Mouse (Mus musculus) lung, adult 18-20 months (tissue): ENCODE data around the gene Ccdc124.

Experiments
- DNase-seq, 2 experiments: peaks; one replicate each; pipeline ENCODE4 v3.0.0; 2022; ENCODE audit warnings: mixed read lengths in 2 of 2

The Ccdc124 gene

DNA sequence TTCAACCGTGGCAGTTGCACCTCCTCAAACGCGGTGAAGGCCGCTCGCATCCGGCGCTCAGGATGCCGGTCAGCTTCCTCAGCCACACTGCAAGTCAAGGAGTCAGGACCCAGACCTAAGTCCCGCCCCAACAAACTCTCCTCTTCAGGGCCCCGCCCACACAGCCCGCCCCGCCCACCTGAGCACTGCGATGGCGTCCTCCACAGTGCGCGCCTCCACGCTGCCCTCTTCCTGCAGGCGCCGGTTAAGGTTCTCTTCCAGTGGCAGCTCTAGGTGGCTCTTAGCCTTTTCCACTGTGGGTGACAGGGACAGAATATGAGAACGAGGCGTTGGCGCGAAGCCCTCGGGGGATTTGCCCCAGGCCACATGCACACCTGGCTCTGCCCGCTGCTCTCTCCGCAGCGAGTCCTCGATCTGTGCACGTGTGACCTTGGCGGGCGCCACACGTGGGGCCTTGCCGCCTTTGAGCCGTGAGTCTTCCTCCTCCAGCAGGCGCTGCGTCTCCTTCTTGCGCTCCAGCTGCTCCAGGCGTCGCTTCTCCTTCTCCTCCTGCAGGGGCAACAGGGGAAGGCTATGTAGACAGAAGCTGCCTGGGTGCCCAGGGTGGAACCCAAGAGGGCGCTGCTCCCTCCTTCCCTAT, 5.1 kb downstream of the Ccdc124 start:
- DNase-seq: peak; percentile 71 to 73

DNA sequence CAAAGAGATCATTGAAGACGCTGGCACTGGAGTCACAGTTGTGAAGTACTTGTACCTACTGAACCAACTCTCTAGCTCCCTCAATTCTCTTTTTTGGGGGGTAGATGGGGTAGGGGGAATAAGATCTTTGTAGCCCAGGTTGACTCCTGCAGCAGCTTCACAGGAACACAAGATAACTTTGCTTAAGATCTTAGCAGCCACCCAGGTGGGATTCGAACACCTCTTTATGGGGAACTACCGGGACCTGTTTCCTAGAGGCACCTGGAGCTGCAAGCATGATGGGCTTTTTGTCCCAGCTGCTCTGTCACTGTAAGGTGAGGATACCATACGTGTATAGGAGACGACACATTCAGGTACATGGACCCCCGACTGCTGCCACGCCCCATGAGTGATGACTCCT, 7.2 kb downstream of the Ccdc124 start:
- DNase-seq: no peak

DNA sequence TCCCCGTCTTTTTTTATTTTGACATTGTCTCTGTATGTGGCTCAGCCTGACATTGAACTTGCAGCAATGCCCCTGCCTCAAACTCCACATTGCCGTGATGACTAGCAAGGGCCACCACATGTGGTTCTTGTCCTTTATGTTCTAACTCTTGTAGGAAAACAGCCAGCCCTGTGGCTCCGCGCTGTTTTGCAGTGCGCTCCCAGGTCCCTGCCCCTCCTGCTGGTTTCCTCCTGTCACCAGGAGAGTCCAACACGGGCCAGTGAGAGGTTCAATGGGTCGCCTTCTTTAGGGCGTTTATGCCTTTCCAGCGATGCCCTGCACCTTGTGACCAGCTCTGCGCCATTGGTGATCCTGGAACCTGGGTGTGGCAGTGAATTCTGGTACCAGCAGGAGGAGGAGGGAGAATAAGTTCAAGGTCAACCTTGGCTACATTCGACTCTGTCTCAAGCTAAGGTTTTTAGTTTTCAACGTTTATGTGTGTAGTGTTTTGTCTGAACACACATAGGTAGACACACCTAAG, 7.7 kb downstream of the Ccdc124 start:
- no peak for DNase-seq

GRCm38 (mm10) chr8:70865350-70866000, 8.3 kb downstream of the Ccdc124 start:
- peak; percentile 99 for DNase-seq

DNA sequence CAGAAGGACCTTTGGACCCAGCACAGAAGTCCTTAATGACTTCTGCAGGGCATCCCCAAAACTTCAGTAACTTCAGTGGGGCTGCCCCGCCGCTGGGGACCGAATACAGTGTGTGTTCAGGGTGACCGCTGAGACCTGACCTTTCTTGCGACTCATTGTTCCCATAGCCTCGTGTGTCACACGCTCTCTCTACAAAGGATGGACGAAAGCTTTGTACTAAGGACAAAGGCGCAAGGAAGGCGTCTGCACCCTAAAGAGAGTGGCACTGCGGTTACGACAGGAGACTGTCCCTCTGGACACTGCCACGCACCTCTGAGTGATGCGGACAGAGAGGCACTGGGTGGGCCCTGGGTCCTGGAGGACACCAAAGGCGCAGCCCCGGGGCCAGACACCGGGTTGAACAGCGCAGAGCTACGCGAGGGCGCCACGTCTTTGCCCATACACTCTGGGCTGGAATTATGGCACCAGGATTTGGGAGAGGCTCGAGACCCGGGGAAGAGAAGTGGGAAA, 9.0 kb downstream of the Ccdc124 start:
- no peak for DNase-seq

DNA sequence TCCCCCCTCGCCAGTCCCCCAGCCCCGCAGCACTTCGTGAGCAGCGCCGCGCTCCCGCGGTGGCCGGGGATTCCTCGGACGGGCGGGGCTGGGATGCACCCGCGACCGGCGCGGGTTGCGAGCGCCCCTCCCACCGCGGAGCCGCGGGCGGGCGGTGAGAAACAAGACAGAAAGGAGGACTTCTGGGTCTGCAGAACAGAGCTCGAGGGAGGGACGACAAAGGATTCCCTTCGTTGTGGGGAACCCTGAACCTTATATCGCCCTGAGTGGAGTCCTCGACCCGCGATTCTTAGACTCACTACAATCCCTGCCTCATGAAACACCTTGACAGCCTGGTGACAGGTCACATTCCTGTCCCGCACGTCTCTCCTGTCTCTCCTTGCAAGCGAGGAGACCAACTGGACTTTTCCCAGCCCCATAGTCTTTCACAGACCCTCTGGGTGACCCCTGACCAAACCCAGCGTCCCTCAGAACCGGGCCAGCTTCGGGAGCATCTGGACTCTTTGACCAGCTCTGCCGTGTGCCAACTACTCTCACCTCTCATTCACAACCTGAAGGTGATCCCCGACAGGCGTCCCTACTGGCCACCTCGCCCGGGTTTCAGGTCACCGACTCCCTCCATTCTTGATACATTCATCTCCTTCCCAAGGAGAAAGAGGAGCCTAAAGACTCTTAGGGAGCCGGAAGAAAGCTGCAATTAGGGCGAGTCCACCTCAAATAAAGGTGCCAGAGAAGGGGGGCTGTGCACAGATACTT, 9.6 kb downstream of the Ccdc124 start:
- no peak for DNase-seq

DNA sequence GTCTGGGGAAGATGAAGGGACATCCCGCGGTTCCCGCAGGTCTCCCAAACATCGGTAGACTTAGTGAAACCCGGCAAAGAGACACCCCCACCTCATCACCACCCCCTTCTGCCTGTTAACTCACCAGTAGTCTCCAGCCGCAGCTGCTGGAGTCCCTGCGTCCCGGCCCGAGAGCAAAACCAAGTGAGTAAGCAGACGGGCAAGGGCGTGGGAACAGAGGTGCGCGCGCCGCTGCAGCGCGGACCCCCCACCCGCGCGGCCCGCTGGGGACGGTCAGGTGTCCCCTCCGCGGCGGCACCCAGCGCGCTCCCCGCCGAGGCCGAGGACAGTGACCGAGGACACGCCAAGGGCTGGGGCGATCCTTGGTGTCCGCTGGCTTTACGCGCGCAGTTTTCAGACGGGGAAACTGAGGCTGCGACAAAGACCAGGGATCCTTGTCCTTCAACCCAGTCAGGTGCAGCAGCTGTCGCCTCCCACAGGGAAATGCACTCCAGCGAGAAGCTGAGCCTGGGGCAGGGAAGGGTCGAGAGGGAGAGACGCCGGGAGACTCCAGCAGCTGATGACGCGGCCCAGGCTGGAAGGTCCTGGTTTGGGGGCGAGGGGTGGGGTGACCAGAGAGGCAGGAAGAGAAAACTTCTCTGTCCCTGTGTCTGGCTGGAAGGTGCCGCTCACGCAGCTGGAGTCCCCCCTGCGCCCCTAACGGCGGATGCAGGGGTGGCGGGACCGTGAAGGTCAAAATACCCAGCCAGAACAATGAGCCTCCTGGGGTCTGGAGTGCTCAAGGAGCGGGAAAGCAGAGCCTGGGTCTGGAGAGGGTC, 10.7 kb downstream of the Ccdc124 start, which contains the start of gene Kcnn1:
Gene Kcnn1 (minus strand): TSS at position 435 of the 818 bp plus-strand sequence.
- no peak for DNase-seq

DNA sequence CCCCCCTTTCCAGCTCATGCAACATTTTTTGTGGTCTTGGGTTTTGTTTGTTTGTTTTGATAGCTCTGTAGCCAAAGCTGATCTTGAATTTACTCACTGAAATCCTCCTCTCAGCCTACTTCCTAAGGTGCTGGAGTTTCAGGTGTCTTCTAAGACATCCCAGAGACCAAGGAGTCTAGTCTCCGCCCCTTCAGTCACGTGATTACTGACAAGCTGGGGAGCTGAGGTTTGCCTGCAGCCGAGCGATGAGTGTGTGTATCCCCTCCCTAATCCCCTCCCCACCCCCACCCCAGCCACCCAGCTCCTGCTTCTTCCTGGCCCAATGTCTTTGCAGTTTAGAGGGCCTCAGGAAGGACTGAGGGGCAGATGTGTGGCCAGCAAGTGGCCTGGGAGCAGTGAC, 16.2 kb downstream of the Ccdc124 start:
- no peak for DNase-seq

GRCm38 (mm10) chr8:70856541-70857197, 17.1 kb downstream of the Ccdc124 start:
- DNase-seq: peak; percentile 77 to 78

DNA sequence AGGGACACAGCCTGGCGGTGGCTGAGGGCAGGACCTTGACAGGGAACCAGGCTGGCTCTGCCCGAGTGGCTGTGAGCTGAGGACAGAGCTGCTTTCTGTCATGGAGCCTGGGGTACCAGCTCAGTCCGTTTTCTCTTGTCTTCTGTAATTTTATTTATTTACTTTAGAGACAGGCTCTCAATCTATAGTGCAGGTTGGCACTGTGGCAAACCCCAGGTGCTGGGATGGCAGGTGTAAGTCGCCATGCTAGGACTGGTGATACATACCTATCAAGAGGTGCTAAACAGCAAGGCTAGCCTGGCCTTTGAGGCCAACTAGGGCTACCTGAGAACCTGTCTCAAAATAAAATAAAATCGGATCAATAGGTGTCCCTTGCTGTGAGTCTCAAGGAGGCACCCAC, 17.7 kb downstream of the Ccdc124 start:
- no peak for DNase-seq

DNA sequence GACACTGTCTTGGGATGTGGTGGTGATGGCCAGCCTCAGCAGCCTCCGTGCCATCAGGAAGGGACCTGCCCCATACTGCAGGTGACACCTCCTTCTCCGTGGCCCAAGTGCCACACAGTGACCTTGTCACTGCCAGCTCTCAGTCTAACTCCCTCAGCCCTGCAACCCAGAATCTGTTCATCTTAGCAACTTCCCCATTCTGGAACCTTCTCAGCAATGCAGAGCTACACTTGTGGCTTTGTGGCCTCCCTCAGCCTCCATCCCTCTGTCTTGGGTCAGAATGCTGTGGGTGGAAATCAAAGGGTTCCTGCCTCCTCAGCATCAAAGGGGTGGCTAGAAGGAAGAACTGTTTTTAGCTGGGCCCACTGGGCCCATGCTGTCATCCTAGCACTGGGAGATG, 19.9 kb downstream of the Ccdc124 start:
- DNase-seq: no peak

GRCm38 (mm10) chr8:70852595-70853231, 21.0 kb downstream of the Ccdc124 start:
- DNase-seq: no peak

DNA sequence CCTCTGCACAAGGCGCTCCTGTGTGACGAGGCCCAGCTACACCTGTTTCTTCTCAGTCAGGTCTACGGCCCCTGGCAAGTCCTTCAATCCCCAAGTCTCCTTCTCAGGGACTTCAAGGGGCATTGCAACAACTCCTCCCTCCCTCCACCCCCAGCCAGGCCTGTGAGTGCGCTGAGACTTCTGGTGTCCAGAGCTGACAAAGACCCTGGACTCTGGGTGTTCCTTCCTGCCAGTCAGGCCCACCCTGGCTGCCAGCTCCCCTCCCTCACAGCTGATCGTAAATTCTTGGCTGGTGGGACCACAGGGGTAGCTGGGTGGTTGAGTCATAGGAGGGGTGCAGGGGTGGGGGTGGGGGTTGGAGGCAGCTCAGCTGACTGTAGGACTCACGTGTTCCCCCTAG, 21.9 kb downstream of the Ccdc124 start:
- no peak for DNase-seq

DNA sequence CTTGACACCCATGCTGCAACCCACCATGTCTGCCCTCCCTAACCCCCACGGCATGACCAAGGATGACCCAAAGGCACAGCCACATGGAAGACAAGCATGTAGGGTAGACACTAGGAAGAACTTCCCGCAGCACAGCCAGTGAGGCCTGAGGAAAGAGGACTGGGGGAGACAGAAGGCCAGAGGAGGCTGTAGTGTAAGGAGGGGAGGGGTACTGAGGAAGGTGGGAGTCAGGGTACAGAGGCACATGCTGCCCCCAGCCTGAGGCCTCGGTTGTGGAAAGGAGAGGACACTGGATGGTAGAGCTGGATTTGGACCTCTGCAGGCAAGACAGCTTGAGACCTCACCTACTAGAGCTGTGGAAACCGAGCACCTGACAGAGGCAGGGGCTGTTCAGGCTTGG, 22.8 kb downstream of the Ccdc124 start:
- no peak for DNase-seq

DNA sequence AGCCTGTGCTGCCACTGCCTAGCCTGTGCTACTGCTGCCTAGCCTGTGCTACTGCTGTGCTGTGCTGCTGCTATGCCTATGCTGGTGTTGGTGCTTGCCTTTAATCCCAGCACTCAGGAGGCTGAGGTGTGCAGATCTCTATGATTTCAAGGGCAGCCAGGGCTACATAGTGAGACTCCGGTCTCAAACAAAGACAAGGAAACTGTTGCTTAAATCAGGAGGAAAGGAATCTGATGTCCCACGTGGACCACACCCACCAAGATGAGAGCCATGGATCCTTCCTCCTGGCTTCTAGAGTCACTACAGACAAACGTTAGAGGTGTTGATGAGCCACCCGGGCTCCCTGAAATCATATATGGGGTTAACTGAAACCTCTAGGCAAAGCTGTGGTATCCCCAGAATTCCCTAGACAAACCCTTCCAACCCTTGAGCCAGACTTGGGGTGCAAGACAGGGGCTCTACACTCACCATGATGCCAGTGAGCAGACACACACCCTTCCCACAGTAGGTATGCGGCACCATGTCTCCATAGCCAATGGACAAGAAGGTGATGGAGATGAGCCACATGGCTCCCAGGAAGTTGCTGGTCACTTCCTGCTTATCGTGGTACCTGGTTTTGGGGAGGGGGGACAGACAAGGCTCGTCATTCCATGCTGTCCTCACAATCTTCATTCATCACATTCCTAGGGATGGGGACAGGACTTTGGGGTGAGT, 23.4 kb downstream of the Ccdc124 start:
- DNase-seq: no peak

DNA sequence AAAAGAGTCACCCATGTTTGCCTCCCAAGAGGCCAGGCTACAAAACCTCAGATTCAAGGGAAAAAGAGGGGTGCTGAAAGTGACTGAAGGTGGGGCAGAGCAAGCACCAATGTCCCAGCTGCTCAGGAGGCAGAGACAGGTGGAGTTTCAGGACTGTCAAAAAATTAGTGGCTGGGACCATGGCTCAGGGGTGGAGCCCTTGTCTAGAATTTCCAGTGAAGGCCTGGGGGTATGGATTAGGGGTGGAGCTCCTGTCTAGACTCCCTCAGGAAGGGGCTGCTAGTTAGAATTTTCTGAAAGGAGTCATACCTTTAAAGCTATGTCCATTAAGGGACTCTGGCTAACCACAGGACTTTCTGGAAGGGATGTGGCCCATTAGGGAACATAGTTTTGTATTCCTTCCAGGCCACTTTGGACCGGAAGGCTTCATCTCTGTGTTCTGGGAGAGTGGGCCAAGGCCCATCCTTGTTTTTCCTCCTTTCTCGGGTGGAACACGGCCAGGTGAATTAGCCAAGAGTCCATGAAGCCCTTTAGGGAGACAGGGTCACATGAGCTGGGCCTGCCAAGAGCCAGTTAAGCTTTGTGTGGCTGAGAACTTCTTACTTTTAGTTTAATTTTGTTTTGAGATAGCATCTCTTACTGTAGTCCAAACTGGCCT, 24.3 kb downstream of the Ccdc124 start:
- no peak for DNase-seq

GRCm38 (mm10) chr8:70846371-70847154, 27.2 kb downstream of the Ccdc124 start:
- no peak for DNase-seq

GRCm38 (mm10) chr8:70845108-70845507, 28.6 kb downstream of the Ccdc124 start:
- no peak for DNase-seq

DNA sequence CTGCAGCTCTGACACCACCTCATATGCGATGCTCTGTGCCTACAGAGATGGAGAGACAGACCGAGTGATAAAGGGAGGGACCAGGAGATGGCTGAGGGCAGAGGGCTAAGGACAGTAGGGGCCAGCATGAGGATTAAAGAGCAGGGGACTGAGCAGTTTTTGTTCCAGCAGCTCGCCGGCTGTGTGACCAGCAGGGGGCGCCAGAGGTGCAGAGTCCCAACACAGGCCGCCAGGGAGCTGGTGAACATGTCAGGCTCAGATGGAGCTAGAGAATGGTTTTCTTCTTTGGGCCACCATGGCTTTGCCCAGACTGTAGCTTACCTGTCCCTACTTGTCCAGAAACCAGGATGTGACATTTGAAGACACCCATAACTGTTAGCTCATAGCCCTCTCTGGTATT, 29.2 kb downstream of the Ccdc124 start:
- peak; percentile 84 to 88 for DNase-seq
